Mouse (Mus musculus) hindbrain, embryonic 12.5 days (tissue): ENCODE measurements at regions not wholly inside any gene's neighbourhood (a gene's known extent, or its start where the extent isn't known, plus 50 kb on each side); places are given as distances from the start of the nearest gene placed in this dataset.
A peak's percentile ranks its signal among the peaks of the same experiment; 100 is the strongest.

Source experiments
- ATAC-seq: fragments of 200-750 bp; cut with Nextera tagmentation; 2 replicates; pipeline ENCODE4 v1.8.0; 2017; ENCODE audit warnings: moderate TSS enrichment; ENCODE audit not compliant: low FRiP score
- H3K27ac ChIP-seq: fragments of 300-500 bp; sonication (generic); 2 replicates; pipeline ENCODE4 v1.5.1; 2016; ENCODE audit warnings: mild to moderate bottlenecking
- H3K27me3 ChIP-seq: fragments of 300-500 bp; sonication (generic); 2 replicates; pipeline ENCODE4 v1.6.1; 2016; ENCODE audit warnings: mild to moderate bottlenecking
- H3K36me3 ChIP-seq: fragments of 300-500 bp; sonication (generic); 2 replicates; pipeline ENCODE4 v1.6.1; 2016; ENCODE audit warnings: mild to moderate bottlenecking
- H3K4me1 ChIP-seq: fragments of 300-500 bp; sonication (generic); 2 replicates; pipeline ENCODE4 v1.6.1; 2016
- H3K4me2 ChIP-seq: fragments of 300-500 bp; sonication (generic); replicated peaks from 2 replicates; pipeline ENCODE4 v1.6.1; 2016; ENCODE audit warnings: mild to moderate bottlenecking
- H3K4me3 ChIP-seq: fragments of 300-500 bp; sonication (generic); 2 replicates; pipeline ENCODE4 v1.5.1; 2016; ENCODE audit warnings: mild to moderate bottlenecking
- H3K9ac ChIP-seq: fragments of 300-500 bp; sonication (generic); 2 replicates; pipeline ENCODE4 v1.6.1; 2016; ENCODE audit warnings: mild to moderate bottlenecking, moderate library complexity
- H3K9me3 ChIP-seq: fragments of 300-500 bp; sonication (generic); replicated peaks from 2 replicates; pipeline ENCODE4 v1.6.1; 2016; ENCODE audit warnings: mild to moderate bottlenecking
- WGBS: fragments of 180-500 bp; shearing (Covaris S2); methylation state at CpG from one replicate; pipeline ENCODE4 v1.1.7; 2016; 5-methylcytosine and 5-hydroxymethylcytosine counted together

DNA sequence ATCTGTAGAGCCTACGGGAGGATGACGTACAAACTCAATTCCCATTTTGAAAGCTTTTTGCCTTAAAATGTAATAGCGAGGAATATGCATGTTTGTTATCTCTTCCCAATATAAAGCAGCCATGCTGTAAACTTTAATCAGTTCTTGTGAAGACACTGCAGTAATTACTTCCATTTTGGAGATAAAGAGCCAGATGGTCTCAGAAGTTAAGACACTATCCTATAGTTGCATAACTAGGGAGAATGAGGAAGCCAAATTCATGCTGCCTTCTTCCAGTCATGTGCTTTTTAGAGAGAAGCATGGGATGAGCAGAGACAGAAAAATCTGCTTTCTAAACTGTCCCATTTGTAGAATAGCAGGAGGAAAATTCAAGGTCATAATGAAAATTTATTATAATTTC lies 504.0 kb downstream of the Nuf2 start:
- Histone ChIP-seq H3K4me3 (no peak overlapping the region), H3K4me1 (no peaks in the 10 kb centered on the region), H3K9me3 (no peaks in the 10 kb centered on the region), H3K27ac (no peak overlapping the region), H3K4me2 (no peak overlapping the region), H3K9ac (no peak overlapping the region), H3K27me3 (no peaks in the 10 kb centered on the region), H3K36me3 (no peaks in the 10 kb centered on the region)
- no peak for ATAC-seq
- 96% methylated on average over 3 of the region's 3 CpGs for WGBS

DNA sequence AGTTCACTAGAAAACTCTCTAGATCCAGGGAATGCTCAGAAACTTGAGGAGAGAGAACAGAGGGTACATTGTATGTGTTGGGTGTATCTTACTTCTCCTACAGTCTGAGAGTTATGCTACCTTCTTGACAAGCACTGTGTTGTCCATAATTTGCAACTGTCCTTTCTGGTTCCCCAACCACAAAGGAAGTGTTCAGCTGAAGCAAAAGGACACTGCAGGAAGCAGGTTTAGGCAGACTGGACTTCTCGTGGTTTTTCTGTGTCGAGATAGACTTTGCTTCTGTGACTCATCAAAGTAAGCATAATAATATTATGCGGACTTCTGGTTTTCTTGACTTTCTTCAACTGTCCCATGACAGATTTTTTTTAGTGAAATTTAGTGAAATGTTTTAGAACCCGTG lies 506.7 kb downstream of the Nuf2 start:
- Histone ChIP-seq H3K4me1 (no peaks in the 10 kb centered on the region), H3K4me3 (no peak overlapping the region), H3K27ac (no peak overlapping the region), H3K4me2 (no peak overlapping the region), H3K9ac (no peak overlapping the region), H3K36me3 (no peaks in the 10 kb centered on the region), H3K9me3 (no peaks in the 10 kb centered on the region), H3K27me3 (no peaks in the 10 kb centered on the region)
- WGBS: 82% methylated on average over 4 of the region's 4 CpGs
- ATAC-seq: no peak

DNA sequence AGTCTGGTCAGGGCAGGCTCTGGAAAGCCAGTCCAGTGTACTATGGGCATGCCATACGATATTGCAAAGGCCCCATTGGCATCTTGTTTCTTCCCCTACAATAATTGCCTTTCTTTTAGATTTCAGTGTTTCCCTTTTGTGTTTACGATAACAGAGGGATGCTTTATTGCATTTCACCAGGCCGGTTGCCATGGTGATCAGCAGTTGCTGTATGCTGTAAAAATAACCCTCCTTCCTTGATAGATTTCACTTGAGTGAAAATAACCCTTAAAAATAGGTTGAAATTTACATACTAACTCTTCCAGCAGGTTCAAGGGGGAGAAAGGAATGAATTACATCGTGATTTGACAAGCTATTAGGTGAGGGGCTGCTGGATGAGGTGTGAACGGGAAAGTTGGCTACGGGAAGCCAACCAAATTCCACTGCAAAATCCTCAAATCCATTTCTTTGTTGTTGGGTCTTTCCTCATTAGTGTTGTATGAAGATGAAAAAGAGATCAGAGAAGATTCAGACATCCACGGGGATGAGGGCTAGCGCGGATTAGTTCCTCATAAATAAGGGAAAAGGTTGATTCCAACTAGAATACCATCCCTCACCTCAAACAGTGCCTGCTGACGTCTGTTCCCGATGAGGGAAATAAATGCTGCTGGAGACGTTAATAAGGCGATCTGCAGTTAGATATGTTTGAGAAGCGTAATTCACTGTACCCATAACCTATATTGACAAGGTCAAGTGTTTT lies 539.6 kb downstream of the Nuf2 start:
- Histone ChIP-seq H3K9ac (no peak overlapping the region), H3K27ac (no peak overlapping the region), H3K4me1 (no peaks in the 10 kb centered on the region; the same call in 1 of the 2 replicates), H3K4me3 (no peak overlapping the region), H3K9me3 (no peaks in the 10 kb centered on the region), H3K36me3 (no peaks in the 10 kb centered on the region), H3K27me3 (no peaks in the 10 kb centered on the region), H3K4me2 (no peak overlapping the region)
- no peak for ATAC-seq
- WGBS: 80% methylated on average over 14 of the region's 14 CpGs

GRCm38 (mm10) chr1:168975037-168975698 lies 543.1 kb upstream of the Pbx1 start:
- no peaks in the 10 kb centered on the region for H3K9me3 ChIP-seq
- H3K9ac ChIP-seq: no peak overlapping the region
- 70% methylated on average over 8 of the region's 8 CpGs for WGBS
- no peaks in the 10 kb centered on the region for H3K4me1 ChIP-seq
- no peak overlapping the region for H3K27ac ChIP-seq
- no peak for ATAC-seq
- no peak overlapping the region for H3K4me2 ChIP-seq
- no peak overlapping the region for H3K4me3 ChIP-seq
- H3K36me3 ChIP-seq: no peaks in the 10 kb centered on the region
- no peaks in the 10 kb centered on the region for H3K27me3 ChIP-seq

DNA sequence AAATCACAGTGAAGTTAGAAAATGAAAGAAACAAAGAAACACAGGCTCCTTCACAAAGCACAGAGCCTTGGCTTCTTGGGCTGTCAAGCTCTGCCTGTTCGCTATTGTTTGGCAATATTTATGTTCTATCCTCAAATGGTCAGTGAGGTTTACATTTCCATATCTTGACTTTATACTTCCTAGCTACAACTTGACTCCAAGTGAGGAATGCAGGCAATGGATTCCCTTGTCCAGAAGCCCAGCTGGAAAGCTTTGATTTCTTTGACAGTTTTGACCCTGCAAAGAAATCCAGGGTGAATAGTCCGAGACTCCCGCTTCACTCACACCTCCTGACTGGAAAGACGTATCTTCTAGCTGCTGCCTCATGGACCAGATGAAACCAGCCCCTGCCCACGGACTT lies 537.3 kb upstream of the Pbx1 start:
- Histone ChIP-seq H3K4me2 (no peak overlapping the region), H3K36me3 (no peaks in the 10 kb centered on the region), H3K27me3 (no peaks in the 10 kb centered on the region), H3K4me1 (peaks cover 13% of the 10 kb centered on the region), H3K9ac (no peak overlapping the region), H3K27ac (no peak overlapping the region), H3K4me3 (no peak overlapping the region), H3K9me3 (no peaks in the 10 kb centered on the region)
- WGBS: 22% methylated on average over 5 of the region's 5 CpGs
- ATAC-seq: no peak

- Histone ChIP-seq H3K36me3 (no peaks in the 10 kb centered on the region), H3K4me1 (peaks cover 15% of the 10 kb centered on the region), H3K4me2 (no peak overlapping the region), H3K9ac (no peak overlapping the region), H3K4me3 (no peak overlapping the region), H3K9me3 (no peaks in the 10 kb centered on the region), H3K27me3 (no peaks in the 10 kb centered on the region), H3K27ac (no peak overlapping the region)
- WGBS: 71% methylated on average over 2 of the region's 2 CpGs
- no peak for ATAC-seq
These were observed 535.3 kb upstream of the Pbx1 start for GRCm38 (mm10) chr1:168967334-168967733.

DNA sequence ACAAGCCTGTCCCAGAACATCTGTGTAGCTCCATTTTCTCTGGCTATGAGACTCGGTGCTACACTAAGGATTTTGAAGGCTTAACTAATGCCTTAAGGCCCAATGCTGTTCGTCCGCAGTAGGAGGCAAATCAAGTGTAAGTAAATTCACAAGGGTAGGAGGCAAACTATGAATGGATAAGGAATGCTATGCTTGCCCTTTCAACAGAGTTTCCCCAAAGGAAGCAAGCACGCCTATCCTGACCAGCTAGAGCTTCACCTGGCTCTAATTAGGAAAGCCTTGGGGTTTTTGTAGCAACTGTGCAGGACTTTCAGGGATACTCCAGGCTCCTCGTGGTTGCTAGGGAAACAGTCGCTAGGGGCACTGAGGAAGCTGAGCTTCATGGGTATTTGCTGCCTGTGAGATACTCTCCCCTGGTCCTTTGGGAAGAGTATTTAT lies 532.4 kb upstream of the Pbx1 start:
- no peaks in the 10 kb centered on the region for H3K36me3 ChIP-seq
- H3K27ac ChIP-seq: peak overlapping the region; percentile 44; the same call in 1 of the 2 replicates
- H3K4me2 ChIP-seq: no peak overlapping the region
- no peak for ATAC-seq
- no peaks in the 10 kb centered on the region for H3K27me3 ChIP-seq
- H3K9me3 ChIP-seq: no peaks in the 10 kb centered on the region
- no peak overlapping the region for H3K9ac ChIP-seq
- no peak overlapping the region for H3K4me3 ChIP-seq
- H3K4me1 ChIP-seq: peaks cover 13% of the 10 kb centered on the region
- WGBS: 16% methylated on average over 6 of the region's 6 CpGs

DNA sequence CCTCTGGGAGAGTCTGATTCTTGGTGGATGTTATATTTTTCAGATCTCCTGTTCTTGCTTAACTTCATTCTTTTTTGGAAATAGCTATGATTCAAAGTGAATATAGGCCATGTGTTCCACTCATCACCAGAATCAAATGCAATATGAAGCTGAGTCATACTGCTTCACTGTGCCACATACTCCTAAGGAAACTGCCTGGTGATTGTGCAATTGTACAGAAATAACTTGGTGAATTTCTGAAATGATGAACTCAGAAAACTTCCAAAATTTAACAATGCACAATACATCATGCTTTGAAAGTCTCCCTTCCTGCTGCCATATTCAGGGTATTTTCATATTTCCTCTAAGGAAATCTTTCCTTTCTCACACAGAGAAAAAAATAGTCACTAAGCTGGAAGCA lies 518.9 kb upstream of the Pbx1 start:
- Histone ChIP-seq H3K27me3 (no peaks in the 10 kb centered on the region), H3K9me3 (0 out of 2 replicates have a peak, but pooled peaks cover 5% of the 10 kb centered on the region), H3K4me1 (no peaks in the 10 kb centered on the region), H3K27ac (no peak overlapping the region), H3K36me3 (no peaks in the 10 kb centered on the region), H3K9ac (no peak overlapping the region), H3K4me3 (no peak overlapping the region), H3K4me2 (no peak overlapping the region)
- no peak for ATAC-seq

DNA sequence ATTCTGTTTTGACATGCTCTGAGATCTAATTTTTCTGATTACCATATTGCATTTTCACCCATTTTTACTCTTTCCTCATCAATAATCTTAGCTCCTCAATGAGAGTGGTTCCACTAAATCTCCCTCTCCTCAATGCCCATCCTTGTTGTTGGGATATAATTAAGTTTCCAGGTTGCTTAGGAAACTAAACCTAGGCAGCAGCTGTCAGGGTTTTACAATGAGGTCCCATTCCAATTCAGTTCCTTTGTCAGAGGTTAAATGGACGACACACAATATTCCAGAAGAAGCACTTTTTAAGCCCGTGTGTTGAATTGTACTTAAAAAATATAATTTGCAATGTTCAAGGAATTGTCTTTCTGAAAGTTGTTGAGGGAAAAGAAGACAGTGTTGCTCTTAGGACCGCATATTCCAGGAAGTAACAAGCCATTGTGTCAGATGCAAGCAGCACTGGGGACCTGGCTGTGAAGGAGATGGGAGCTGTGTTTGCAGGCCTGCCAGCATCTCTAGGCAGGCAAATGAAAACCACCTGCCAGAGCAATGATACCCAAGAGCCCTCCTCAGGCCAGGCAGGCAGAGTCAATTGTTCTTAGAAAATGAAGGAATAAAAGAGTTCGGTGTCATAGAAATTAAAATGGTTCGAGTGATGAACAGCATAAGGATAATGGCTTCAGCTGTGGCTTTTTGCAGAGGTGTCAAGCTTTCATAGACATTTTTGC lies 492.2 kb upstream of the Pbx1 start:
- 41% methylated on average over 5 of the region's 5 CpGs for WGBS
- Histone ChIP-seq H3K9ac (no peak overlapping the region), H3K27ac (no peak overlapping the region), H3K27me3 (no peaks in the 10 kb centered on the region), H3K36me3 (no peaks in the 10 kb centered on the region), H3K4me1 (peaks cover 6% of the 10 kb centered on the region), H3K4me2 (no peak overlapping the region), H3K9me3 (no peaks in the 10 kb centered on the region), H3K4me3 (no peak overlapping the region)
- ATAC-seq: no peak

- Histone ChIP-seq H3K9me3 (no peaks in the 10 kb centered on the region), H3K4me1 (no peaks in the 10 kb centered on the region)
These were observed 486.4 kb upstream of the Pbx1 start for GRCm38 (mm10) chr1:168918331-168919076.

DNA sequence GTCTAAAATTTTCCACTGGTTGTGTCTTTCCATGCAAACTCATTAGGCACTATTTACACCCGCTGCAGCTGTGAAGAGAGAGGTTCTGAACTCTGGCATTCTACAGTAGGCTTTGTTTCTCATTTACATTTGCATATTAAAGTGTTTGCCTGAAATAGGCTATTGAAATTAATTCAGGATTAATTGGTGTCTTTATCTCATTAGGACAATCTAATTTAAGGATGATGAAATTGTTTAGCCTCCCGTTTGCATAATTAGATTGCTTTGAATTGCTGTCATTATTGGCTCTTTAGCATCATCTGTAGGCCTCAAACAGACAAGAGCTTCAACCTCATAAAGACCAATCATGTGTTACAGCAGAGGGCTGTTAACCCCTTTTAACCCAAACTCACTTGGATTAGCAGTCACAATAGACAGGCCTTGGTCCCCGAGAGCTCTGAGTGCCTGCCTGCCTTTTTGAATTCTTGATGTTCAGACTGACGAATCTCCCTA lies 476.7 kb upstream of the Pbx1 start:
- H3K4me1 ChIP-seq: 0 out of 2 replicates have a peak, but pooled peaks cover 2% of the 10 kb centered on the region
- H3K9me3 ChIP-seq: no peaks in the 10 kb centered on the region
- 43% methylated on average over 4 of the region's 4 CpGs for WGBS
- no peaks in the 10 kb centered on the region for H3K36me3 ChIP-seq
- no peak overlapping the region for H3K27ac ChIP-seq
- H3K4me3 ChIP-seq: no peak overlapping the region
- H3K9ac ChIP-seq: no peak overlapping the region
- no peak overlapping the region for H3K4me2 ChIP-seq
- H3K27me3 ChIP-seq: no peaks in the 10 kb centered on the region
- ATAC-seq: peak; percentile 89

More at GRCm38 (mm10) chr1:168918331-168919076, 486.4 kb upstream of the Pbx1 start:
- WGBS: 83% methylated on average over 9 of the region's 9 CpGs
- no peak for ATAC-seq
- Histone ChIP-seq H3K27ac (no peak overlapping the region), H3K9ac (no peak overlapping the region), H3K4me3 (no peak overlapping the region), H3K4me2 (no peak overlapping the region), H3K36me3 (no peaks in the 10 kb centered on the region), H3K27me3 (no peaks in the 10 kb centered on the region)

DNA sequence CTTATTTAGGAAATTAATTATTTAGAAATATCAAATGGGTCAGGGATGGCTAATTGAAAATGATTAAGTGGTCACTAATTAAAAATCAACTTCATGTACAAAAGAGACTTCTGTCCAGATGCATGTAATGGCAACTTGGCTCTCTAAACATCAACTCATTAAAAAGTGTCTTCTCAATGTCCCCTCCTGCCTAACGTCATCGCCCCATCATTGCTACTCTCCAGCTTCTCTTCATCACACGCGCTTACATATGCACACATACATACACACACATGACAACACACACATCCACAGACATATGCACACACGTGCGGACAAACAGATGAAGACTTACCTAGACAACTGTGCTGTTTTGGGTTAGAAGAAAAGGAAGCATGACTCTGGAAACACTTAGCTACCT lies 476.1 kb upstream of the Pbx1 start:
- WGBS: 92% methylated on average over 6 of the region's 6 CpGs

More for the DNA sequence above, 476.1 kb upstream of the Pbx1 start:
- Histone ChIP-seq H3K27me3 (no peaks in the 10 kb centered on the region), H3K9me3 (no peaks in the 10 kb centered on the region), H3K4me3 (no peak overlapping the region), H3K4me2 (no peak overlapping the region), H3K9ac (no peak overlapping the region), H3K36me3 (no peaks in the 10 kb centered on the region), H3K27ac (no peak overlapping the region), H3K4me1 (0 out of 2 replicates have a peak, but pooled peaks cover 2% of the 10 kb centered on the region)
- no peak for ATAC-seq
